Mouse (Mus musculus): Measurements from ENCODE around the gene Ccdc163. TPM values are rescaled to one million over a fixed set of nuclear protein-coding genes. Genes with fewer than 3 reads are reported as not detected.
A peak's percentile ranks its signal among the peaks of the same experiment; 100 is the strongest.
"Not testable (repeated sequence)": the region's sequence is repeated elsewhere in the genome, so short reads cannot be mapped to it uniquely, and the experiment has no call there.

The Ccdc163 gene
- total RNA-seq (2021): 1 to 10 TPM; 5.0 to 7.5 TPM
- long read RNA-seq, experiment 1, partial matches to known transcripts: 0 of 2 reads
- long read RNA-seq, experiment 1, other reads (novel, unspliced or antisense): 1 of 2 reads
- long read RNA-seq, experiment 2, partial matches to known transcripts: 0 of 2 reads
- long read RNA-seq, experiment 2, other reads (novel, unspliced or antisense): 1 of 2 reads

DNA sequence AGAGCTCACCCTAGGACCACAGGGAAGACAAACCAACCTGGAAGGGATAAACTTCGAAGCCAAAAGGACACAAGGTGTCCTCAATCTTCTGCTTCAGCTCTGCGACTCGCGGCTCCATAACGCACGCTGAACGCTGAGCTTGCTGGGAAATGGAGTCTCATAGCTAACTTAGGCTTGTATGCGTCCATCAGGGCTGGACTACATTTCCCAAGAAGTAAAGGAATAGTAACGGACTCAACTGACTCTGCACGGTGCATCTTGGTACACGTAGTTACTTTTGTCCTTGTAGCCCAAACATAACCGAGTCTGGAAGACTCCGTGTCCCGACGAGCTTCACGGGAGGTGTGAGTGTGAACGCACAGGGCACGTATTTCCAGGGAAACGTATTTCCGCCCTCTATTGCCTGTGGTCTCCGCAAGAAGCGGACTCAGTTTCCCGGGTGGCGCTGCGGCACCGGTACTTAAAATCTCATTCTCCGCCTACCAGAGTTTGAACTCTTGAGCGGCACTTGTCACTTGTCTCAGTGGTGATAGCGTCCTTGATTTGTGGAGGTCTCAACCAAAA lies at the start of gene Ccdc163, which contains the start of gene Mmachc:
Gene Ccdc163 (plus strand): TSS at position 309 of the 564 bp plus-strand sequence.
Gene Mmachc (minus strand): TSS at position 206 of the 564 bp plus-strand sequence.
- DNase-seq: peak; percentile 74

DNA sequence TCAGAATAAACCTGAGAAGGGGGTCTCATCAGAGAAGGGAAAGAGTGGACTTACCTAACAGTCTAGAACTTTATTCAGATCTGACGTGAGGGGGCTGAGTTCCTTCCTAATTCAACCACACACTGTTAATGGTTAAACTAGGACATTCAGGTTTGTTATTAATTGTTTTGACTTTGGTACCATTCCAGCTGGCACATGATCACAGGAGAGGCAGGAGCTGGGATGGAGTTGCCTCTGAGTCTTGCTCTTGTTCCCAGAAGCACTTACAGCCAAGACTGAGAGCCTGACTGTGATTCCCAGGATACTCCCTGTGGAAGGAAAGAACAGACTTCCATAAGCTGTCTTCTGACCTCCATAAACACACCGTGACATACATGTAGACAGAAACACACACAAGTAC lies 48.8 kb upstream of the Ccdc163 start:
- no peak for DNase-seq

DNA sequence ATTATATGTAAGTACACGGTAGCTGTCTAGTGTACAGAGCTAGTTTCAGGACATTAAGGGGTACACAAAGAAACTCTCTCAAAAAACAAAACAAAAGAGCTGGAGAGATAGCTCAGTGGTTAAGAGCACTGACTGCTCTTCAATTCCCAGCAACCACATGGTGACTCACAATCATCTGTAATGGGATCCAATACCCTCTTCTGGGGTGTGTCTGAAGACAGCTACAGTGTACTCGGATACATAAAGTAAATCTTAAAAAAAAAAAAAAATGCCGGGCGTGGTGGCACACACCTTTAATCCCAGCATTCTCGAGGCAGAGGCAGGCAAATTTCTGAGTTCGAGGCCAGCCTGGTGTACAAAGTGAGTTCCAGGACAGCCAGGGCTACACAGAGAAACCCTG lies 48.4 kb upstream of the Ccdc163 start:
- not testable (repeated sequence) for DNase-seq

DNA sequence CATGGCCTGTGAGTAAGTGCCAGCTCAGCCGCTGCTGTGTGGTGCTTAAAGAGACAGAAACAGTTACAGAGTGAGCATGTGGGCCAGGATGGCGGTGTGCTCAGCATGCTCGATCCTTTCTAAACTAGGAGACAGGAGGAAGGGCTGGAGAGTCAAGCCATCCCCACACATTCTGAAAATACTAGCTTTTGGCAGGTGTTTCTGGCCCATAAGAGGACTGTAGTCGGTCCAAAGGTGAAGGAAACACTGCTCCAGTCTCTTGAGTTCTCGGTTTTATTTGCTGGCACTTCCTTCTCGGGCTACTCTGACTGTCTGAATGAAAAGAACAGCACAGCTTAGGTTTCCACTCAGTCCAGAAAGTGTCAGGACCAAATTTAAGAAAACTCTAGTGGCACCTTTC lies 47.5 kb upstream of the Ccdc163 start:
- no peak for DNase-seq

DNA sequence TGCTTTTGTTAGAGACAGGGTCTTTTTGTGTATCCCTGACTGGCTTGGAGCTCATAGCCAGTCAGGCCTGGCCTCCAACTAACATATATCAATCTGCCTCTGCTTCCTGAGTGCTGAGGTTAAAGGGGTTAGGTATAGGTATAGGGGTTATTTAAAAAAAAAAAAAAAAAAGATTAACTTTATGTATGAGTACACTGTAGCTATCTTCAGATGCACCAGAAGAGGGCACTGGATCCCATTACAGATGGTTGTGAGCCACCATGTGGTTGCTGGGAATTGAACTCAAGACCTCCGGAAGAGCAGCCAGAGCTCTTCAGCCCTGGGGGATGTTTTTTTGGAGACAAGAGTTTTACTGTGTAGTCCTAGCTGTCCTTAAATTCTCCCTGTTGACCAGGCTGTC lies 46.3 kb upstream of the Ccdc163 start:
- DNase-seq: no peak

DNA sequence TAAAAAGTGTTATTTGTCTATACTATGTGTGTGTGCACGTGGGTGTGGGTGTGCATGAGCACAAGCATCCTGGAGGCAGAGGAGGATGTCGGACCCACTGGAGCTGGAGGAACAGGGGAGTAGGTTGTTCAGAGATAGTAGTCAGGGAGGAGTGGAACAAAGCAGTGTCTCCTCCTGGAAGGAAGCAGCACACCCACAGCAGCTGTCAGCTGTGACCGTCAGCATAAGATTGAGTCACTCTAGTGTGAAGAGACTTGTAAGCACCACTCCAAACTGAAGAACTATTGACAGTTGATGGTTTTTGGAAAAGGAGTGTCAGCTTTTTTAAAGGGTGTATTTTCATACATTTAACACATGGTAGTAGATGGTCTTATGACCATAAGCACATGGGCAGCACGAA lies 41.7 kb upstream of the Ccdc163 start:
- DNase-seq: no peak

DNA sequence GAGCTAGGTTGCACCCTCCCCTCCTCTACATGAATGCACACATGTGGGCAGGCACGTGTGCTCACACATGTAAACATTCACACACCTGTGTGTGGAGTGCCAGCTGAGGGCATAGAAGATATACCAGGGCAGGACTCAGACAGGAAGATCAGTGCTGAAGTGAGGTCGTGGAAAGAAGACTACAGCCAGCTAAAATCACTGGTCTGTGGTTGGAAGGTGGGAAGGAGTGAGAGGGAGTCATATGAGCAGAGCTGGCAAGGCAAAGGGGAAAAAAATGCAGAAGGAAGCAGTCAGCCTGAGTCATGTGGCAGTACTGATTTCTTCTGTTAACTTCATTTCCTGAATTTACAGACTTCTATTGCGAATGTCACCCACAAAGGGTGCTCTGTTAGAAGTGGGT lies 40.2 kb upstream of the Ccdc163 start:
- DNase-seq: no peak

DNA sequence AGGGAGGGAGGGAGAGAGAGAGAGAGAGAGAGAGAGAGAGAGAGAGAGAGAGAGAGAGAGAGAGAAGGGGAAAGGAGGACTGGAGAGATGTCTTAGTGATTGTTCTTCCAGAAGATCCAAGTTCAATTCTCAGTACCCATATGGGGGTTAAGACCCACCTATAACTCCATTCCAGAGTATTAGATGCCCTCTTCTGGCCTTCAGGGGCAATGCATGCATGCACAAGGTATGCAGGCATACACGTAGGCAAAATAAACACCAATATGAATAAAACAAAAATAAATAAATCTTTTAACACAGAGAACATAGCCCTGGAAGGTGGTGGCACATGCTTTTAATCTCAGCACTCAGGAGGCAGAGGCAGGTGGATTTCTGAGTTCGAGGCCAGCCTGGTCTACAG lies 39.0 kb upstream of the Ccdc163 start:
- DNase-seq: no peak

DNA sequence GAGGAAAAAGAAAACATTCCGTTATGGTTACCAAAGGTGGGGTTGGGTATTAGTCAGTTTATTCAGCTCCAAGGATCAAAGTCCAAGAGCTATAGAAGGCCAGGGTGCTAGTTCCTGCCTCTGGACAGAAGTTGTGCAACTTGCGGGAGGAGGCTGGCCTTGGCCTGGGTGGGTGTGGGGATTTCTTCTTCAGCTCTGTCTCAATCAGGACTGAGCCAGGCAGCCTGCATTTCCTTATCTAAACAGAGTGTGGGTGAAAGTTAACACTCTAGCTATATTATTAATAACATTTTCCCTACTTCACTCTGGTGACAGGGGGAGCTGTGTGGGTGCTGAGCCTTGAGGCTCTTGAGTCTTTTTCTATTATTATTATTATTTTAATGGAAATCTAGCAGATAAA lies 35.5 kb upstream of the Ccdc163 start:
- DNase-seq: no peak

DNA sequence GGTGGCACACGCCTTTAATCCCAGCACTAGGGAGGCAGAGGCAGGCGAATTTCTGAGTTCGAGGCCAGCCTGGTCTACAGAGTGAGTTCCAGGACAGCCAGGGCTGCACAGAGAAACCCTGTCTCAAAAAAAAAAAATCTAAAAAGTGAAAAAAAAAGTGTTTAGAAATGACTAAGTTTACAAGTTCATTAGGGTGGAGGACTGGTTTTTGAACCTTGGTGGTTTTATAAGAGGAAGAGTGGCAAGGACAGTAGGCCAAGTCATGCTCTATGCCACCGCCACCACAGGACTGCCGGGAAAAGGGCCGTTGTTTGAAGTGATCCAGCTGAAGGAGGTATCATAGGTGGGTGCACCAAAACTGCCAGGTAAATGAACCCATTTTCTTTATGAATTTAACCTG lies 33.5 kb upstream of the Ccdc163 start:
- not testable (repeated sequence) for DNase-seq

DNA sequence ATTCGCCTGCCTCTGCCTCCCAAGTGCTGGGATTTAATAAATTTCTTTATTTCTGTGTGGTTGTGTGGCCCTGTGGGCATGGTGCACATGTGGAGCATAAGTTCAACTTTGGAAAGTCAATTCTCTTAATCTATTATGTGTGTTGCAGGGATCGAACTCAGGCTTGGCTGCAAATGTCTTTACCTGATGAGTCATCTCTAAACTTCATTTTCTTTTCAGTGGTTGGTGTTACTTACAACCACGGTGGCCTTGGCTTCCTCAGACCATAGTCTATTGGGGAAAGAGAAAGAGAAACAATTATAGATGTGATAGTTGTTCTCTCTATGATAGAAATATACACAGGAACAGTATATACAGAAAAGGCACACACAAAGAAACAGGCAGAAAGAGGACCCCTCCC lies 32.3 kb upstream of the Ccdc163 start:
- no peak for DNase-seq

DNA sequence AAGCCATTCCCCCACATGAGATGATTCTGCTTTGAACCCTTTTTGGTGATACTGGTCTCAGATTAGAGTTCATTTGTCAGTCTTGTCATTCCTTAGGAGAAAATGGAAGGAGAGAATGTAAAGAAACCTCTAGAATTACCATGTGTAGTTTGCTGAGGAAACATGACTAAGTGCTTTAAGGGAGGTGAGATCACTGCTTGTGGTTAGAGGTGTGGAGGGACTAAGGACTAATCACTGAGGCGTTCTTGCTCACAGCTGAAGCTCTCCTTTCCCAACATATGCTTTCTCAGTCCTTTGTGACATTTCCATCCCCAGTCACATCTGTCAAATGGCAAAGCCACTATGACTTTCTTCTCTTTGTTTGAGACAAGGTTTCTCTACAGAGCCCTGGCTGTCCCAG lies 30.5 kb upstream of the Ccdc163 start:
- no peak for DNase-seq

DNA sequence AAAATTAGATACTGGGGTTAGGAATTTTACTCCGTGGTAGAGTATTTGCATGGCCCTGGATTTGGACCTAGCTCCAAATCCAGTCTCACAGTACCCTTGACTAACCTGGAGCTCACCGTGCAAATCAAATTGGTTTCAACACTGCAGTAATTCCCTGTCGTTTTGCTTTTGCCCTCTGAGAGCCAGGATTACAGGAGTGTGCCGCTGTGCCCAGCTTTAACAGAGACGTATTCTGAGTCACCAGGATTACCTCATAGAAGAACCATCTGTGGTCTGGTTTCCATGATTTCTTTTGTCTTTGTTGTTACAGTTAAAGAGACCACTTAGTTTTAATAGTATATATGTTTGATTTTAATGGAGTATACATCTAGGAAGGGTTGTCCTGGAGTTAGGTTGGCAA lies 29.2 kb upstream of the Ccdc163 start:
- DNase-seq: no peak

DNA sequence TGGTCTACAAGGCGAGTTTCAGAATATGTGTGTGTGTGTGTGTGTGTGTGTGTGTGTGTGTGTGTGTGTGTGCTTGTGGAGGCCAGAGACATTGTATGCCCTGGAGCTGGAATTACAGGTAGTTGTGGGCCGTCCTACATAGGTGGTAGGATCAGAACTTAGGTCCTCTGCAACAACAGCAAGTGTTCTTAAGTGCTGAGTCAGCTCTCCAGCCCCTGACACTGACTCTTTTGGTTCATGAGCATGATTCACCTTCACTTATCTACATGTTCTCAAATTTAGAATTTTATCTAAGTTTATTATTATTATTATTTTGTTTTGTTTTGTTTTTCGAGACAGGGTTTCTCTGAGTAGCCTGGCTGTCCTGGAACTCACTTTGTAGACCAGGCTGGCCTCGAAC lies 27.8 kb upstream of the Ccdc163 start:
- not testable (repeated sequence) for DNase-seq

DNA sequence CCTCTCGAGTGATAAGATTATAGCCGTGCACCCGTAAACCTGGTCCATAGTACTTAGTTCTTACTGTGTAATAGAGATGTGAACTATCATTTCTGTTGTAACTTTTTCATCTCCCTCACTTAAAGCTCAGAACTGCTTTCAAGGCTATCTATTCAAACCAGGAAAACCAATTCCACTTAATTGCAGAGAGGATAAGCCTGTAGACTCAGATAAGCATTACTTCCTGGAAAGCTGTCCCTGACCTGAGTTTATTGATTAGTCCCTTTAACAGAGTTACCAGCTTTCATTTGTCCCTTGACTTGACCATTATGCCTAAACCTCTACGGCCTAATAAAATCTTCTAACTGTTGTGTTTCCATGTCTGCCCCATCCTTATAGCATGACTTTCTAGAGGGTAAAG lies 24.4 kb upstream of the Ccdc163 start:
- DNase-seq: no peak

DNA sequence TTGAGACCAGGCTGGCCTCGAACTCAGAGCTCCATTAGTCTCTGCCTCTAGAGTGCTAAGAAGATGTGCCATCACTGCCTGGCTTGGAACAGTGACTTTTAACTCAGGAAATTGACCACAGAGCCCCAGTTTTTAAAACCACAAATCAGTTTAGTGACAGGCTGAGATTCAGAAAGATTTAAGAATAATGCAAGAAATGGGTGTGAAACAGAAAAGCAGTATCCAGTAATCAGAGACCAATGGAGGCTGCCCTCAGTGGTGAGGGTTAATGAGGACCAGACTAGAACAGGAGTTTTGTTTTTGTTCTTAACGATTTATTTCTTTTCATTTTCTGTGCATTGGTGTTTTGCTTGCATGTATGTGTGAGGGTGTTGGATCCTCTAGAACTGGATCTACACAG lies 23.6 kb upstream of the Ccdc163 start:
- no peak for DNase-seq

DNA sequence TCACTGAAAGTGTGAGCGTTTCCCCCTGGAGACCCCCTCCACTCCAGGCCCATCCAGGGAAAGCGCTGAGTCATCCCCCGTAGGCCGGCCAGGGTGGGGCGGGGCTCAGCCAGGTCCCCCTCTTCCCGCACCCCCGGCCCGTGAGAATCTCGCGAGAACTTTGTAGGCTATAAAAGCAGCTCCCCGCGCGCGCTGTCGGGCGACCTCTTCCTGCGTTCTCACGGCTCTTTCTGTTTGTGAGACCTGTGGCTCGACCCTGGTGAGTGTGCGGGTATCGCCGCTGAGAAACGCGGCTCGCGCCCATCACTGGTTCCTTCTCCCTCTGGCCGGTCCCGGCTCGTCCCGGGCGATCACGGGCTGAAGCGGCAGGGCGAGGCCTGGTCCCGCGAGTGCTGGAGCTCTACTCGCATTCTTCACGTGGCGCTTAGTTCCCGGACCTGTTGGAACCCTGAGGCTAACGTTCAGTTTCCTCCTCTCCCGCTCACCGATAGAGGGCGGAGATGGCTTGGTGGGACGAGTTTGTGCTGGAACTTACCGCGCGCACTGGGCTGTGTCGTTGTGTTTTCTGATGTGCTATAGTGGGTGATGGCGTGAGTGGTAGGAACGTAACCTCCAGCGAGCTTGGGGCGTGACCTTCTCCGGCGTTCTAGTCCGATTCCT lies 22.8 kb upstream of the Ccdc163 start, which contains the start of gene Prdx1:
Gene Prdx1 (plus strand): TSS at position 143 of the 660 bp plus-strand sequence.
- DNase-seq: peak; percentile 98

DNA sequence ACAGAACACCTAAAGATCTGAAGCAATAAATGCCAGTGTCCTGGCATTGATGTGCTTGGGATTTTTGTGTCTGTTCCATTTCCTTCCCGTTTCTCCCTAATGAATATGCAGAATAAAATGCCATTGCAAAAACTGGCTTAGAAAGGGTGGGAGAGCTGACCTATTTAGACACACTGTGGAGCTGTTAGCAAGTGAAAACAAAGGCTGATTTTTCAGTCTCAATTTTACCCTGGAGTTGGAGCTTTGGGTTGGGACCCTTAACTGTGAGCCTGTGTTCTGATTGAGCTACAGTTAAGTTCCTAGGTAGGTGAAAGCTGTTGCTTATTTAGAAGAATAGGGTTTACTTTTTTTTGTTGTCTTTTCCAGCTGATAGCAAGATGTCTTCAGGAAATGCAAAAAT lies 21.3 kb upstream of the Ccdc163 start:
- DNase-seq: no peak

DNA sequence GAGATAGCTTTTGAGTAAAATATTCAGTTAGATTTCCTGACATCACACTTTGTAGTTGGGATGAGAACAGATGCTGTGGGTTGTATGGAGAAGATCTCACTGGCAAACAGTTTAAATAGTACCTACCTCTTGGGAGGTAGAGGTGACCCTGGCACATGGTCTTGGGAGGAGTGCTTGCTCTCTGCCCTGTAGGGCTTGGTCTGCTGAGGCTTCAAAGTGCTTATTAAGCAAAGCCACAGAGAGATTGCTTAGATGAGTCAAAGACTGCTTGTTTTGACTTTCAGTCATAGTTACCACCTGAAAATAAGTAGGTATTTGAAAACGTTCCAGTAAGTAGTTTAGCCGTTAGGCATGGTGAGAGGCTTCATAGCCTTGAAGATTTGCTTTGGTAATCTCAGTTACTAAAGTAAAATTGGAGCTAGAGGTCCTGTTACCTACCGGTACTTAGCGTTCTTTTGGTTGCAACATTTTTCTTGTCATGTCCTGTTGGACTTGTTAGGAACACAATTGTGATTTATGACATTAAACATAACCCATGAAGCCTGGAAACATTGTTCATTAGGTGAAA lies 18.9 kb upstream of the Ccdc163 start:
- no peak for DNase-seq

DNA sequence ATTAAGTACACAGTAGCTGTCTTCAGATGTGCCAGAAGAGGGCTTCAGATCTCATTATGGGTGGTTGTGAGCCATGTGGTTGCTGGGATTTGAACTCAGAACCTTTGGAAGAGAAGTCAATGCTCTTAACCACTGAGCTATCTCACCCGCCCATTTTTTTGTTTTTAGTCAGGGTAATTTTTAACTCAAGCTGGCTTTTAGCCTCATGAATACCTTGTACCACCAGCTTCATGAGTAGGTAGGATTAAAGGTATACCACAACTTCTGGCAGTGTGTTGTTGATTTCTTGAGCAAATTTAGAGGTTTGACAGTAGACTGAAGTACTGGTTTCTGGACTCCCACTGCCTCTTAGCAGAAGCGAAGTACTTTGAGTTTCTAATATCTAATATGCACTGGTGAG lies 16.2 kb upstream of the Ccdc163 start:
- DNase-seq: no peak

DNA sequence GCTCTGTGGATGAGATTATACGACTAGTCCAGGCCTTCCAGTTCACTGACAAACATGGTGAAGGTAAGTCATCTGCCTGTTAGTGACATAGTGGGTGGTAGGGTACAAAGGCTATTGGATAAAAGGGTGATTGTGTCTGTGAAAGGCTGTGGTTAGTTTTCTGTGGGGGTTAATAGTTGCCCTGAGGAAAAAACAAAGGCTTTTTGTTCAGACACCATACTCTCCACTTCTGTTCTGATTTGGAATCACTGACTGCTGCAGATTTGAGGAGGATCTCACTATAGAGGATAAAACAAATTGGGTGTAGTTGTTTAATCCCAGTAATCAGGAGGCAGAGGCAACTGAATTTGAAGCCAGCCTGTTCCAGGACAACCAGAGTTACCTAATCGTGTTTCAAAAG lies 14.5 kb upstream of the Ccdc163 start:
- no peak for DNase-seq

DNA sequence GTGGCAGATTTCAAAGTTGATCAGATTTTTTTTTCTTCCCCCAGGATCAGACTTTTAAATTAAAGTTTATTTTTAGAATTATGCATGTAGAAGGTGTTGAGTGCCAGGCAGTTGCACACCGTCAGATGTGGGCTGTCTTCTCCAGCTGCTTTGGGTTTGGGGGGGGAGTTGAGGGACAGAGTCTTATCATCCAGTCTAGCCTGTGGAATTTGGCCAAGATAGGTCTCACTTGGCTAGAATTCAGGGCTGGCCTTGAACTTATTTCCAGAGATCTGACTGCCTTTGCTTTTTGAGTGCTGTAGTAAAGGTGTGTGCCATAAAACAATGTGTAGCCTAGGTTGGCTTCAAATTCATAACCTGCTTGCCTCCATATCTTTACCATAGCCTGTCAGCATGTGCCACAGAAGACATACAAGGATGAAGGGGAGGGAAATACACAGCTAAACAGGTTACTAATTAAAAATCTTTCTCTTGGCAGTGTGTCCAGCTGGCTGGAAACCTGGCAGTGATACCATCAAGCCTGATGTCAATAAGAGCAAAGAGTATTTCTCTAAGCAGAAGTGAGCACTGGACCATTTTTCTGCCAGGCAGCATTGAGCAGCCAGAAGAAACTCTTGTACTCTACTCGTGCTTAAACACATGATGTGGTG lies 9.5 kb upstream of the Ccdc163 start:
- no peak for DNase-seq

DNA sequence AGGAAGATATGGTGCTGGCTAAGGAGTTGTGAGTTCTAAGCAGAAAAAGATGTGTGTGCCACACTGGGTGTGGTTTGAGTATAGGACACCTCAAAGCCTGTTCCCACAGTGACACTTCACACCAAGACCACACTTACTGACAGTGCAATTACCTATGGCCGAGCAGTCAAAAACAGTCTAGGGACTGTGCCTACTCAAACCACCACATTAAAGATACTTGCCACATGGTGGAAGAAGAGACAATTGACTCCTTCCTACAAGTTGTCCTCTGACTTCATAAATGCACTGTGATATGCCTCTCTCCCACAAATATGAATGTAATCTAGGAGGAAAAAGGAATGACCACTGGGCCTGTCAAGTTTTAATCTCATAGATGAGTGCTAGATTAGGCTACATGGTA lies 7.3 kb upstream of the Ccdc163 start:
- no peak for DNase-seq
